Mouse (Mus musculus): ENCODE data around the gene Stip1.

DNA sequence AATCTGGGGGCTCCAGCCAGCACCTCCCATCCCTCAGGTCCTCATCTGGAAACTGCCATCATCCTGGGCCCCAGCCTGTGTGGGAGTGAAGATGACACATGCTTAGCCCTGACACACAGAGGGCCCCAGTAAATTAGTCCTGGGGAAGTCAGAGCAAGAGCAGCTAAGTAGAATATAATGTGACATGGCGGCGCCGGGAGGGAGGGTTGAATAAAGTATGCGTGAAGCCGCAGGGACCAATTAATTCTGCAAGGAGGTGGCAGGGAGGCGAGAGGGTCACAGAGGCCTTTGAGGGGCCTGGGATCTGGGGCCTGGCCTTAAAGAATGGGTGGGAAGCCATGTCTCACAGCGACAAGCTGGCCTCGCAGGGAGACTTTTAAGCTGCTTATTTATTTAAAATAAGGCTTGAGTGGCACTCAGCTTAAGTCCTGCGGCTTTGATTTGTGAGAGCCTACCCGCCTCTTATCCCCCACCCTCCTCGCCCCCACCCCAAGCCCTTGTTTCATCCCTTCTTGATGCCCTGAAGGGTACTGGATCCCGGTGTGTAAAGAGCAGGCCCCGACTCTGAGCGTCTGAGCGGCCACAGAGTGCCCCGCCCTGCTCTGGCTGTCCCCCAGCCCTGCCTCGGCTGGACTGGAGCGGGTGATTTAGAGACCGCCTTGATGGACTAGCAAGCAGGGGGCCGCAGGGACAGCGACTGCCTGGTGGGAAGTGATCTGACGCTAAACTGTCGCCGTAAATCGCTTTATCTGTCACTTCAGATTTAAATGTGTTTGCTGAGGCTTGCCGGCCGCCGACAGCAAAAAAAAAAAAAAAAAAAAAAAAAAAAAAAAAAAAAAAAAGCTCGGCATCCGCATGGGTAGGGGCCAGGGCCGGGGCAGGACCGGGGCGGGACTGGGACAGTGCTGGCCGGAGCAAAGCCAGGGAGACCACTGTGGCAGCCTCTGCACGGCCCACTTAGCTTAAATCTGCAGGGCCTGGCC, 30.3 kb upstream of the Stip1 start:
- TF ChIP-seq POLR2A (IDR thresholded peaks at IDR 0.05; ENCODE audit: control insufficient read depth in 1 of 2, insufficient read depth in 1 of 2, low read depth in 1 of 2, low read length in 2 of 2, poor library complexity in 1 of 2), result no peak
- no peak for TF ChIP-seq MXI1 (IDR thresholded peaks at IDR 0.05; ENCODE audit: low read depth, low read length)
- TF ChIP-seq ZNF384 (IDR thresholded peaks at IDR 0.05; ENCODE audit: low read depth, low read length), result no peak
- TF ChIP-seq KAT2A (conservative IDR thresholded peaks at IDR 0.05; ENCODE audit: low read depth, low read length), result no peak
